Mouse (Mus musculus) forebrain, embryonic 11.5 days (tissue): ENCODE results near the gene Begain. TPM values are rescaled to one million over a fixed set of nuclear protein-coding genes. Genes with fewer than 3 reads are reported as not detected.

Experiments used
- ATAC-seq: fragments of 200-750 bp; cut with Nextera tagmentation; replicated peaks from 2 replicates; pipeline ENCODE4 v1.8.0; 2017; ENCODE audit warnings: moderate TSS enrichment; ENCODE audit not compliant: low FRiP score
- DNase-seq: peaks from one replicate; pipeline ENCODE4 v3.0.0-alpha.2; 2017; ENCODE audit warnings: low spot score
- H3K27ac ChIP-seq: fragments of 300-500 bp; sonication (generic); 2 replicates; pipeline ENCODE4 v1.5.1; 2014; ENCODE audit warnings: low read depth, low read length
- H3K27me3 ChIP-seq: fragments of 300-500 bp; sonication (generic); 2 replicates; pipeline ENCODE4 v1.6.1; 2014; ENCODE audit warnings: mild to moderate bottlenecking, low read length, mixed read lengths; ENCODE audit not compliant: control insufficient read depth, insufficient read depth
- H3K36me3 ChIP-seq: fragments of 300-500 bp; sonication (generic); 2 replicates; pipeline ENCODE4 v1.6.1; 2014; ENCODE audit warnings: mild to moderate bottlenecking, low read length, moderate library complexity, mixed read lengths; ENCODE audit not compliant: control insufficient read depth, insufficient read depth
- H3K4me1 ChIP-seq: fragments of 300-500 bp; sonication (generic); replicated peaks from 2 replicates; pipeline ENCODE4 v1.6.1; 2014; ENCODE audit warnings: low read length, mixed read lengths; ENCODE audit not compliant: control insufficient read depth, insufficient read depth
- H3K4me2 ChIP-seq: fragments of 300-500 bp; sonication (generic); 2 replicates; pipeline ENCODE4 v1.6.1; 2014; ENCODE audit warnings: low read depth, mild to moderate bottlenecking, low read length, moderate library complexity, mixed read lengths; ENCODE audit not compliant: severe bottlenecking
- H3K4me3 ChIP-seq: fragments of 300-500 bp; sonication (generic); 2 replicates; pipeline ENCODE4 v1.5.1; 2014; ENCODE audit warnings: low read depth, low read length
- H3K9ac ChIP-seq: fragments of 300-500 bp; sonication (generic); 2 replicates; pipeline ENCODE4 v1.6.1; 2014; ENCODE audit warnings: low read length
- H3K9me3 ChIP-seq: fragments of 300-500 bp; sonication (generic); 2 replicates; pipeline ENCODE4 v1.6.1; 2016; ENCODE audit warnings: low read length, mixed read lengths; ENCODE audit not compliant: control insufficient read depth
- WGBS: fragments of 180-500 bp; shearing (Covaris S2); extraction: QIAGEN DNeasy Blood & Tissue Kit; methylation state at CpG from one replicate; pipeline ENCODE4 v1.1.7; 2014; 5-methylcytosine and 5-hydroxymethylcytosine counted together
- polyA plus RNA-seq: library from polyadenylated mRNA; unstranded; fragments of >200 nt; fragmentation: Nextera tagmentation; extraction: Ambion mirVana; gene quantifications from 2 replicates; pipeline ENCODE4 v1.2.1, GENCODE M21; 2014

Begain gene
- polyA plus RNA-seq, 1 experiment from 2014 or later: 6.6 TPM

- Histone ChIP-seq H3K4me3 (no peak overlapping the region), H3K9me3 (no peaks in the 10 kb centered on the region), H3K4me2 (no peak overlapping the region), H3K36me3 (no peaks in the 10 kb centered on the region), H3K9ac (no peak overlapping the region), H3K27me3 (peaks cover 2% of the 10 kb centered on the region), H3K4me1 (peaks cover 6% of the 10 kb centered on the region; the same call in 1 of the 2 replicates), H3K27ac (no peak overlapping the region)
- DNase-seq (no peak), ATAC-seq (no peak)
- WGBS: 79% methylated on average over 2 of the region's 2 CpGs
Measured at GRCm38 (mm10) chr12:109069751-109070150, 1.7 kb upstream of the Begain start.

- peak overlapping the region; percentile 91 for H3K4me2 ChIP-seq
- ATAC-seq: no peak
- no peak overlapping the region for H3K27ac ChIP-seq
- peaks cover 6% of the 10 kb centered on the region; the same call in 1 of the 2 replicates for H3K4me1 ChIP-seq
- peak; percentile 47 for DNase-seq
- no peaks in the 10 kb centered on the region for H3K36me3 ChIP-seq
- 86% methylated on average over 7 of the region's 7 CpGs for WGBS
- H3K27me3 ChIP-seq: peaks cover 2% of the 10 kb centered on the region
- H3K4me3 ChIP-seq: no peak overlapping the region
- no peaks in the 10 kb centered on the region for H3K9me3 ChIP-seq
- H3K9ac ChIP-seq: peak overlapping the region; percentile 84; the same call in 1 of the 2 replicates
Measured at GRCm38 (mm10) chr12:109068738-109069137, 721 bp upstream of the Begain start.

GRCm38 (mm10) chr12:109067561-109068135 is 369 bp downstream of the Begain start:
- peak; percentile 83 for DNase-seq
- H3K27me3 ChIP-seq: peaks cover 2% of the 10 kb centered on the region
- WGBS: 2% methylated on average over 43 of the region's 59 CpGs
- H3K9me3 ChIP-seq: no peaks in the 10 kb centered on the region
- no peak overlapping the region for H3K27ac ChIP-seq
- peak overlapping the region; percentile 65 for H3K4me3 ChIP-seq
- peaks cover 6% of the 10 kb centered on the region; the same call in 1 of the 2 replicates for H3K4me1 ChIP-seq
- peak overlapping the region; percentile 84 for H3K9ac ChIP-seq
- peak overlapping the region; percentile 91 for H3K4me2 ChIP-seq
- peak; percentile 87 for ATAC-seq
- no peaks in the 10 kb centered on the region for H3K36me3 ChIP-seq

- 86% methylated on average over 8 of the region's 8 CpGs for WGBS
- Histone ChIP-seq H3K4me1 (no peaks in the 10 kb centered on the region), H3K9ac (no peak overlapping the region), H3K4me2 (no peak overlapping the region), H3K4me3 (no peak overlapping the region), H3K36me3 (no peaks in the 10 kb centered on the region), H3K27ac (no peak overlapping the region), H3K9me3 (no peaks in the 10 kb centered on the region), H3K27me3 (peaks cover 19% of the 10 kb centered on the region)
- DNase-seq (peak; percentile 50), ATAC-seq (no peak)
Measured at GRCm38 (mm10) chr12:109058660-109059059, 9.4 kb downstream of the Begain start.

GRCm38 (mm10) chr12:109057736-109058135 is 10.3 kb downstream of the Begain start:
- peaks cover 28% of the 10 kb centered on the region for H3K27me3 ChIP-seq
- H3K4me3 ChIP-seq: no peak overlapping the region
- peaks cover 8% of the 10 kb centered on the region; the same call in 1 of the 2 replicates for H3K4me1 ChIP-seq
- no peak overlapping the region for H3K4me2 ChIP-seq
- WGBS: 75% methylated on average over 4 of the region's 4 CpGs
- no peak overlapping the region for H3K9ac ChIP-seq
- peak; percentile 43 for DNase-seq
- H3K27ac ChIP-seq: no peak overlapping the region
- ATAC-seq: no peak
- no peaks in the 10 kb centered on the region for H3K36me3 ChIP-seq
- H3K9me3 ChIP-seq: no peaks in the 10 kb centered on the region

GRCm38 (mm10) chr12:109053020-109053806 is 14.8 kb downstream of the Begain start:
- Histone ChIP-seq H3K36me3 (no peaks in the 10 kb centered on the region), H3K27me3 (peaks cover 53% of the 10 kb centered on the region), H3K4me1 (peaks cover 8% of the 10 kb centered on the region; the same call in 1 of the 2 replicates), H3K27ac (no peak overlapping the region), H3K4me3 (peak overlapping the region; percentile 47), H3K9ac (peak overlapping the region; percentile 47), H3K4me2 (peak overlapping the region; percentile 84), H3K9me3 (no peaks in the 10 kb centered on the region)
- DNase-seq: peak; percentile 66
- no peak for ATAC-seq
- WGBS: under 1% methylated on average over 103 of the region's 105 CpGs

- ATAC-seq: no peak
- H3K4me3 ChIP-seq: no peak overlapping the region
- peaks cover 8% of the 10 kb centered on the region; the same call in 1 of the 2 replicates for H3K4me1 ChIP-seq
- WGBS: 84% methylated on average over 4 of the region's 4 CpGs
- H3K27ac ChIP-seq: no peak overlapping the region
- H3K36me3 ChIP-seq: no peaks in the 10 kb centered on the region
- H3K27me3 ChIP-seq: peaks cover 46% of the 10 kb centered on the region
- no peak overlapping the region for H3K4me2 ChIP-seq
- H3K9ac ChIP-seq: no peak overlapping the region
- no peak for DNase-seq
- H3K9me3 ChIP-seq: no peaks in the 10 kb centered on the region
Measured at GRCm38 (mm10) chr12:109049949-109050348, 18.1 kb downstream of the Begain start.

- Histone ChIP-seq H3K27me3 (peaks cover 5% of the 10 kb centered on the region; the same call in 1 of the 2 replicates), H3K27ac (no peak overlapping the region)
- WGBS: 85% methylated on average over 7 of the region's 7 CpGs
Measured at GRCm38 (mm10) chr12:109045581-109045980, 22.4 kb downstream of the Begain start.

More at GRCm38 (mm10) chr12:109045581-109045980, 22.4 kb downstream of the Begain start:
- H3K9ac ChIP-seq: no peak overlapping the region
- H3K9me3 ChIP-seq: no peaks in the 10 kb centered on the region
- no peak for DNase-seq
- no peaks in the 10 kb centered on the region for H3K36me3 ChIP-seq
- no peak overlapping the region for H3K4me3 ChIP-seq
- H3K4me2 ChIP-seq: no peak overlapping the region
- no peak for ATAC-seq
- no peaks in the 10 kb centered on the region for H3K4me1 ChIP-seq
